Mouse (Mus musculus) intestine, embryonic 16.5 days (tissue): Measurements from ENCODE around the gene Napepld. TPM values are rescaled to one million over a fixed set of nuclear protein-coding genes. Genes with fewer than 3 reads are reported as not detected.
"Not testable (repeated sequence)": the region's sequence is repeated elsewhere in the genome, so short reads cannot be mapped to it uniquely, and the experiment has no call there.

Experiments used
- ATAC-seq: fragments of 200-750 bp; cut with Nextera tagmentation; 2 replicates; pipeline ENCODE4 v1.8.0; 2017; ENCODE audit warnings: moderate TSS enrichment, moderate library complexity
- H3K27ac ChIP-seq: fragments of 300-500 bp; sonication (generic); 2 replicates; pipeline ENCODE4 v1.5.1; 2014; ENCODE audit warnings: mild to moderate bottlenecking, low read length
- H3K27me3 ChIP-seq: fragments of 300-500 bp; sonication (generic); replicated peaks from 2 replicates; pipeline ENCODE4 v1.6.1; 2014; ENCODE audit warnings: low read length, control low read depth, mixed read lengths; ENCODE audit not compliant: control insufficient read depth, insufficient read depth
- H3K36me3 ChIP-seq: fragments of 300-500 bp; sonication (generic); 2 replicates; pipeline ENCODE4 v1.6.1; 2014; ENCODE audit warnings: low read length, control low read depth; ENCODE audit not compliant: control insufficient read depth, insufficient read depth
- H3K4me1 ChIP-seq: fragments of 300-500 bp; sonication (generic); 2 replicates; pipeline ENCODE4 v1.6.1; 2014; ENCODE audit warnings: low read length, control low read depth, mixed read lengths; ENCODE audit not compliant: control insufficient read depth, insufficient read depth
- H3K4me2 ChIP-seq: fragments of 300-500 bp; sonication (generic); 2 replicates; pipeline ENCODE4 v1.6.1; 2014; ENCODE audit warnings: low read depth, low read length, control low read depth
- H3K4me3 ChIP-seq: fragments of 300-500 bp; sonication (generic); 2 replicates; pipeline ENCODE4 v1.5.1; 2014; ENCODE audit warnings: mild to moderate bottlenecking, low read length
- H3K9ac ChIP-seq: fragments of 300-500 bp; sonication (generic); 2 replicates; pipeline ENCODE4 v1.6.1; 2014; ENCODE audit warnings: low read depth, low read length
- H3K9me3 ChIP-seq: fragments of 300-500 bp; sonication (generic); 2 replicates; pipeline ENCODE4 v1.6.1; 2016; ENCODE audit warnings: low read length, control low read depth; ENCODE audit not compliant: control insufficient read depth
- WGBS: fragments of 180-500 bp; shearing (Covaris S2); extraction: QIAGEN DNeasy Blood & Tissue Kit; methylation state at CpG from one replicate; pipeline ENCODE4 v1.1.7; 2014; 5-methylcytosine and 5-hydroxymethylcytosine counted together
- polyA plus RNA-seq: library from polyadenylated mRNA; unstranded; fragments of >200 nt; fragmentation: Nextera tagmentation; extraction: Ambion mirVana; gene quantifications from 2 replicates; pipeline ENCODE4 v1.2.1, GENCODE M21; 2015

Gene Napepld
- polyA plus RNA-seq, 1 experiment from 2014 or later, result 3.1 TPM

DNA sequence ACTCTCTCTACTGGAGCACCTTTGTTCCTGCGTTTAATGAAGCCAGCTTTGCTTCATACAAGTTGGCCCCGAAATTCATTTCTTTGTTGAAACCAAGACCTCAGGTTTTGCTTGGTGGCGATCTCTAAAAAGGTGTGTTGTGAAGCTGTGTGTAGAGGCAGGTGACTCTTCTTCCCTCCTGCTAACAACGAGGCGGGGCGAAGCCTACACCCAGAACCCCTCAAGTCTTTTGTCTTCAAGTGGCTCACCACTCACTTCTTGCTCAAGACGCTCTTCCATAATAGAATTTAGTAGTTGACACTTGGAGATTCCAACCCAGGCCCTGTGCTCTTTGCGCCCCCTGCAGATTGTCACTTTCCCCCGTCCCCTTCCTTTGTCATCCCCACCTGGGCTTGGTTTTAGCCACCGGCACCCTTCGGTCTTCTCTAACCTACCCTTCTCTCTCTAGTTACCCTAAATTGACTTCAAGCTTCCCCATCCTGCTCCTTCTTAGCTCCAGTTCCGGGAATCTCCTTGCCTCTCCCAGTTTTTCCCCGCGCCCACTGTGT is 56.2 kb downstream of the Napepld start:
- H3K27me3 ChIP-seq, result no peaks in the 10 kb centered on the region
- H3K4me1 ChIP-seq, result no peaks in the 10 kb centered on the region
- peak overlapping the region; percentile 45 for H3K4me3 ChIP-seq
- H3K4me2 ChIP-seq, result peak overlapping the region; percentile 68
- peak; percentile 1 for ATAC-seq
- H3K9ac ChIP-seq, result no peak overlapping the region
- WGBS, result 15% methylated on average over 14 of the region's 14 CpGs
- H3K27ac ChIP-seq, result no peak overlapping the region
- H3K36me3 ChIP-seq, result peaks cover 5% of the 10 kb centered on the region; the same call in 1 of the 2 replicates
- H3K9me3 ChIP-seq, result no peaks in the 10 kb centered on the region

DNA sequence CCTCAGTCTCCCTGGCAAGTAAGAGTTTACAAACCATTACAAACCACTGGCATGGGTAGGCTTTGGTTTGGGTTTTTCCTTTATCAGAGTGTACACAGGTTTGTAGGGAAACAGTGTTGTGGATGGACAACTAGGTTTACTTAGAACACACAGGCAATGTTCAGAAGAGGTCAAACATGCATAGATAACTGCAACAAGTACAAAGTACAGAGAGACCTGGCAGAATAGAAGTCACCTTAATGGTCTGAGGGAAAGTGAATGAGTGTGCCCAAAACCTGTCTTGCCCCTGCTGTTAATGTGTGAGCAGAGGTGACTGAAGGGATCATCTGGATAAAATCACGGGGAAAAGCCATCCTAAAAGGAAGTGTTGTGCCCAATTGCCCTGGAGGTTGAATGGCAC is 57.6 kb downstream of the Napepld start:
- WGBS, result 50% methylated on average over 1 of the region's 1 CpGs
- Histone ChIP-seq H3K4me3 (no peak overlapping the region), H3K4me1 (0 out of 2 replicates have a peak, but pooled peaks cover 4% of the 10 kb centered on the region), H3K36me3 (0 out of 2 replicates have a peak, but pooled peaks cover 3% of the 10 kb centered on the region), H3K27ac (no peak overlapping the region), H3K4me2 (no peak overlapping the region), H3K9ac (no peak overlapping the region), H3K9me3 (no peaks in the 10 kb centered on the region), H3K27me3 (no peaks in the 10 kb centered on the region)
- no peak for ATAC-seq

DNA sequence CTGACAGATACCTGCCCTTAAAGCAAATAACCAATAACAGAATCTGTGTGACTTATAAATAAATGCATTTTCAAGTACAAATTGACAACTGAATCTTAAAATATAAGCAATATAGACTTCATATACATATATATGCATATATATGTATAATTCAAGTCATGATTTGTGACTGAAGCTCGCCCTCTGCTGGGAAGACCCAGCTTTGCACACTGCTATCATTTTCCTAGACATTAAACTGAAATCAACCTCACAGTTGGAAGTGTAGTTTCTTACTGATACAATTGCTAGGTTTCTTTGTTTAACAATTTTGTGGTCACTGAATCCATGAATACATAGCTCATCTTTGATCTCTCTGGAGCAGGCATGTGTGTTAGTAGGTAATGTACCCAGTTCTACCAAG is 60.2 kb downstream of the Napepld start:
- Histone ChIP-seq H3K9ac (no peak overlapping the region), H3K4me2 (no peak overlapping the region), H3K27ac (no peak overlapping the region), H3K36me3 (no peaks in the 10 kb centered on the region), H3K4me1 (0 out of 2 replicates have a peak, but pooled peaks cover 4% of the 10 kb centered on the region), H3K9me3 (no peaks in the 10 kb centered on the region), H3K4me3 (no peak overlapping the region), H3K27me3 (no peaks in the 10 kb centered on the region)
- ATAC-seq, result no peak
- WGBS, result 7% methylated on average over 1 of the region's 1 CpGs

DNA sequence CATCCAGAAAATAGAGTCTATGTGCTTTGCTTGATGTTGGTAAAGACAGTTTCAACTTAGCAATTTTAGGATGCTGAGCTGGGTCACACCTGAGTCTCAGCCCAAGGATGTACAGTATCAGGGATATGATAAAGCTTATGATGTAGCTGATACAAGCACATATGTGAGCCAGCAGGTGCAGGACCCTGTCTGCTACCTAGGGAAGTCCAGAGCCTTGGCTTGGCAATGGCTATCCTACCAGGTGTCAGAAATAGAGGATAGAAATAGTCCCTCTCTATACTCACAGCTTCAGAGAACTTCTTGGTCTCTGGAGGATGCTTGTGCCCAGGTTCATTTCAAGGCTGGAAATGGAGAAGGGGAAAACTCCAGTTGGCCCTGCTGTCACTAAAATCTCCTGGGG is 75.3 kb downstream of the Napepld start:
- no peak overlapping the region for H3K4me2 ChIP-seq
- no peak overlapping the region for H3K9ac ChIP-seq
- no peak overlapping the region for H3K4me3 ChIP-seq
- no peaks in the 10 kb centered on the region for H3K9me3 ChIP-seq
- no peak for ATAC-seq
- H3K27me3 ChIP-seq, result no peaks in the 10 kb centered on the region
- H3K36me3 ChIP-seq, result no peaks in the 10 kb centered on the region
- H3K4me1 ChIP-seq, result no peaks in the 10 kb centered on the region
- no peak overlapping the region for H3K27ac ChIP-seq

DNA sequence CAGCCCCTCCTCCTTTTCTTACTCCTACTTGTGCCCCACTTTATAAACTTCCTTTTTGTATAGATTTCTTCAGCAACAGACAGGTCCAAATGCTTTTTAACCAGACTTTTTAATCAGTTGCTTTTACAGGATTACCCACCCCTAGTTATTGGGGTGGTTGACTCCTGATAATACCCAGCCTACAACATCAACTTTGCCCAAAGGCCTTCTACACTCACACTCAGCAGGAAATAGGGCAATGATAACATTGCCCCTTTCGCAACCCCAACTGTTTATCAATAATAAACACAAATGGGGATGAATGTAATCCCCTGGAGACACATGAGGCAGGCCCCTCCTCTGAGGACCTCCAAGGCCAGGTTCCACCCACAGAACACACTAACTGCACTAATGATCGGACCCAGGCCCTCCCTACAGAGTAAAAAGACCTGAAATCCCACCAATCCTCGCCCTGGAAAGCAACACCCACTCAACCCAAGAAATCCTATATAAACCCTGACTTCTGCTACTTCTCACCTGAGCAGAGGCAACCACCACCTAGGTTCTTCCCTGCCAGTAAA is 84.7 kb downstream of the Napepld start:
- Histone ChIP-seq H3K4me1 (no peaks in the 10 kb centered on the region), H3K36me3 (no peaks in the 10 kb centered on the region), H3K4me3 (no peak overlapping the region), H3K27me3 (no peaks in the 10 kb centered on the region), H3K4me2 (no peak overlapping the region), H3K9me3 (no peaks in the 10 kb centered on the region), H3K9ac (no peak overlapping the region), H3K27ac (no peak overlapping the region)
- 63% methylated on average over 3 of the region's 3 CpGs for WGBS
- ATAC-seq, result no peak

DNA sequence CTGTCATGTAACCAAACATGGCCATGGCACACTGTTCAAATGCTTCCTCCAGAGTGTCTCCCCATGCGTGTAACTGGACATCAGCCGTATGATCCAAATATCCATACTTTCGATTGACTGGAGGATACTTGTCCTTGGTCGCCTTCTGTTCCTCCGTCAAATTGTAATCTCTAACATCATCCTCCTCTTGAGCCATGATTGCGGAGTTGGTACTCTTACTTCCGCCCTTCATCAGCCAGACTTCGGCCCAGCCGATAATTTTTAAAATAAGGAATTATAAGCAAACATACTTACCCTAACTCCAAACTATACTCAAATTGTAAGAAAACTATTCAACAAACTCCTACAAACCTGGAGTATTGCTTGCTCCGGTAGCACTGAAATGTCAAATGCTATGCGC is 86.9 kb downstream of the Napepld start:
- 95% methylated on average over 11 of the region's 11 CpGs for WGBS
- not testable (repeated sequence) for H3K4me2 ChIP-seq, H3K27me3 ChIP-seq, H3K4me1 ChIP-seq, H3K36me3 ChIP-seq, H3K9me3 ChIP-seq, H3K9ac ChIP-seq, H3K27ac ChIP-seq, H3K4me3 ChIP-seq, ATAC-seq

Other genes starting within 250 kb of the Napepld start
- gene Lrrc17, start 157.8 kb downstream of the Napepld start, polyA plus RNA-seq, result 34.1 and 38.0 TPM in 2 replicates
- gene Fbxl13, start 55.8 kb downstream of the Napepld start, polyA plus RNA-seq, result 0.09 and 0.15 TPM in 2 replicates
- 28.9 and 31.2 TPM in 2 replicates for gene Armc10, start 55.6 kb downstream of the Napepld start, polyA plus RNA-seq
- 82.3 and 85.4 TPM in 2 replicates for gene Pmpcb, start 35.7 kb upstream of the Napepld start, polyA plus RNA-seq
- gene Dnajc2, start 83.9 kb upstream of the Napepld start, polyA plus RNA-seq, result 55.0 and 63.2 TPM in 2 replicates
- gene Psmc2, start 83.9 kb upstream of the Napepld start, polyA plus RNA-seq, result 156 and 170 TPM in 2 replicates
- gene Slc26a5, start 164.2 kb upstream of the Napepld start, polyA plus RNA-seq, result 0.12 and 0.13 TPM in 2 replicates